Mouse (Mus musculus) kidney, adult 18-20 months (tissue): Measurements from ENCODE around the gene Ranbp2.

ENCODE experiments used
- DNase-seq: peaks from one replicate; pipeline ENCODE4 v3.0.0; 2021

Gene Ranbp2

GRCm38 (mm10) chr10:58446384-58447279 lies at the start of gene Ranbp2:
Gene Ranbp2, plus strand, starts transcription at chr10:58446920.
- peak; percentile 99 for DNase-seq

DNA sequence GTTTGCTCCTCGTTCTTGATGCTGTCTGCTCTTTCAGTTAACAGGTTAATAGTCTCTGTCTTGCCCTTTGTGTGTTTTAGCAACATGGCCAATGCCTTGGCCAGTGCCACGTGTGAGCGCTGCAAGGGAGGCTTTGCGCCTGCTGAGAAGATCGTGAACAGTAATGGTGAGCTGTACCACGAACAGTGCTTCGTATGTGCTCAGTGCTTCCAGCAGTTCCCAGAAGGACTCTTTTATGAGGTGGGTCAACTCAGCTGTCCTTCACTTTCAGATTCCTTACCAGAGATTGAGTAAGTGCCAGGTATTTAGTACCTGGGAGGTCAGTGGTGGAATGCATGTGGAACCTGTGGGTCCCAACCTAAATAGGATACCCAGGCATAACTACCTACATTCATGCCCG lies 47.8 kb upstream of the Ranbp2 start:
- DNase-seq = no peak

- no peak for DNase-seq
Measured at GRCm38 (mm10) chr10:58401838-58402237, 44.9 kb upstream of the Ranbp2 start.

DNA sequence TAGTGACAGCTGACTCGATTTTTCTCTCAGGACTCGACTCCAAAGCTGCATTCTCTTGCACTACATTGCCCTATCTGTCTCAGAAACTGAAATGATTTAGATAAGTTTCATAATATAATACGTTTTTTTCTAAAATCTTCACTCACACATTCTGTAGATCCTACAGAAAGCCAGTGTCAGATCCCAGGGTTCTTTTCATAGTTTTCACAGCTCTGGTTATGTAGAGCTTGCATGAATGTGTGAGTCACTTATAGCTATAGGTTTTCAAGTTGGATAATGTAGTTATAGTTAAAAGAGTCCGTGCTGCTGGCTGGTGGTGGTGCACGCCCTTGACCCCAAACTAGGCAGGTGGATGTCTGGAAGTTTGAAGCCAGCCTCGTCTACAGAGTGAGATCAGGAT lies 42.1 kb upstream of the Ranbp2 start:
- no peak for DNase-seq

DNA sequence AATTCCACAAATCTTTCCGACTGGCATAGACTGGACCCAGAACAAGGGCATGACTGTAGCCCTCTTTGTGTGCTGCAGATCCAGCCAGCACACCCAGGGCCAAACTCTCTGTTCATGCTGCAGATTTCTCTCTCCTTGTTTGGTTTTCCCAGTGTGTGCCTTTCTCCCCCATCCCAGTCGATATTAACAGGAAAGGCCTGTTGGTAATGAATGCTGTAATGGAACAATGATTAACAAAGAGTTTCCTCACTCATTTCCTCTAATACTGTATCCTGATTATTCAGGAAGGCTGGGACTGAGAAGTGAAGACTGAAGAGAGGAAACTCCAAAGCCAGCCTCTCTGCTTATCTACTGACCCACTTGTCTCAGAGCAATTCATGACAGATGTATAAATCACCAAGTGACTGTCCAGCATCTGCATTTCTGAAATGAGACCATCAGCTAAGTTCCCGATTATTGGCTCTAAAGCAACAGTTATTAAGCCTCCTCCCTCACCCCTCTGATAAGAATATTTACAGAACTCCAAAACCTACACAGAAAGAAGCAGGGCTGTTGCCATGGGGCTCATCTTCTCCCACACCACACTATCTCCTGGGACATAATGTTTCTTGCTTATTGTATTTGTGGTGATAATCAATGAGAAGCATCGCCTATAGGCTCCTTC lies 41.3 kb upstream of the Ranbp2 start:
- DNase-seq = no peak

- DNase-seq = peak; percentile 16
Measured at GRCm38 (mm10) chr10:58405949-58406305, 40.8 kb upstream of the Ranbp2 start.

- DNase-seq = no peak
Measured at GRCm38 (mm10) chr10:58412331-58412730, 34.4 kb upstream of the Ranbp2 start.

GRCm38 (mm10) chr10:58412852-58413251 lies 33.9 kb upstream of the Ranbp2 start:
- no peak for DNase-seq

DNA sequence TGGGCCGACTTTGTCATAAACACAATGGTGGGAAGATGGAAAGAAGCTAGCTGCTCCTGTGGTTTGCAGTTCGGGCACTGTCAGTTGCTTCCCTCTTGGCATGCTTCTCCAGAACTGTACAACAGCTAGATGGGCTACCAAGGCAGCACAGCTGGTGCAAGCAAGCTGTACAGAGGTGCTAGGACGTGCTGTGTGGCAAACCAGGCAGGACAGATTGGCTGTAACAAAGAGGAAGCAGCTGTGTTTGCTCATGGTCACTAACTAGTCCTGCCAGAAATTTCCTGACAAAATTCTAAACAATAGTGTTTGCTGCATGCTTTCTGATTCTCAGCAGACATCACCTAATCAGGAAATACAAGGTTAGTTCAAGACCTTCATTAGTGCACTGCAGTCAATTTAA lies 30.0 kb upstream of the Ranbp2 start:
- DNase-seq = no peak

GRCm38 (mm10) chr10:58418290-58418971 lies 28.3 kb upstream of the Ranbp2 start:
- no peak for DNase-seq

- DNase-seq = no peak
Measured at GRCm38 (mm10) chr10:58427930-58428329, 18.8 kb upstream of the Ranbp2 start.

GRCm38 (mm10) chr10:58445850-58446249 lies 870 bp upstream of the Ranbp2 start:
- DNase-seq = no peak

GRCm38 (mm10) chr10:58447280-58447781 lies 611 bp downstream of the Ranbp2 start:
- no peak for DNase-seq

- no peak for DNase-seq
Measured at GRCm38 (mm10) chr10:58451575-58451974, 4.9 kb downstream of the Ranbp2 start.

DNA sequence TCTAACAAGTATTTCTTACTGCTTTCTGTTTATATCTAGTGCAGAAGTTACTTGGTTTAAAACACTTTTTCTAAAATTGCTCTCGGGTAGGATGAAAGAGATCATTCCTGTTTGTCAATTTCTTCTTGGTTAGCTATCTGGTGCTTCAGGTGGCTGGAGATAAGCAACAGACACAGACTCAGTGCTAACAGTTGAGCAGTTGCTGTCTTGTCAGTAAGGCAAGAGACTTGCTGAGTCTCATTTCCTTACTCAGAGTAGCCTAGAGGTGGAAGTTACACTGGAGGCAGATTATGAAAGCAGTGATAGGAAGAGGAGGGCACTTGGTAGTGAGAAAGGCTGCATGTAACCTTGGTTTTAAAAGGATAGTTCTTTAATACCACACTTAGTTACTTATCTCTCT lies 5.5 kb downstream of the Ranbp2 start:
- DNase-seq = no peak

DNA sequence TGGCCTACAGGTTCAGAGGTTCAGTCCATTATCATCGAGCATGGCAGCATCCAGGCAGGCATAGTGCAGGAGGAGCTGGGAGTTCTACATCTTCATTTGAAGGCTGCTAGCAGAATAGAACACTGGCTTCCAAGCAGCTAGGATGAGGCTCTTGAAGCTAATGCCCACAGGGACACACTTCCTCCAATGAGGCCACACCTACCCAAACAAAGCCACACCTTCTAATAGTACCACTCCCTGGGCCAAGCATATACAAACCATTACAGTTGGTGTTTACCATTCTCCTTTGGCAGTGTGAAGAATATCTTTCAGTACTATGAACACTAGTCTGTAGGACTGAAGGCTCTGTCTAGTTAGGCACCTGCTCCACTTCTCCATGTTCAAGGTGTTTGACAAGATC lies 13.2 kb downstream of the Ranbp2 start:
- DNase-seq = no peak

DNA sequence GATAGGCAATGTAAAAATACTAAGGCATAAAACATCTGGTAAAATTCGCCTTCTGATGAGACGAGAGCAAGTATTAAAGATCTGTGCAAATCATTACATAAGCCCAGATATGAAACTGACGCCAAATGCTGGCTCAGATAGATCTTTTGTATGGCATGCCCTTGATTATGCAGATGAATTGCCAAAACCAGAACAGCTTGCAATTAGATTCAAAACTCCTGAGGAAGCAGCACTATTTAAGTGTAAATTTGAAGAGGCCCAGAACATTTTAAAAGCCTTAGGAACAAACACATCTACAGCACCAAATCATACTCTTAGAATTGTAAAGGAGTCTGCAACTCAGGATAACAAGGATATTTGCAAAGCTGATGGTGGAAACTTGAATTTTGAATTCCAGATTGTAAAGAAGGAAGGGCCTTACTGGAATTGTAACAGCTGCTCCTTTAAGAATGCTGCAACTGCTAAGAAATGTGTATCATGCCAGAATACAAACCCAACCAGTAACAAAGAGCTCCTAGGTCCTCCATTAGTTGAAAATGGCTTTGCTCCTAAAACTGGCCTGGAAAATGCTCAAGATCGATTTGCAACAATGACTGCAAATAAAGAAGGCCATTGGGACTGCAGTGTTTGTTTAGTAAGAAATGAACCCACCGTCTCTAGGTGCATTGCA lies 30.5 kb downstream of the Ranbp2 start:
- DNase-seq = no peak

GRCm38 (mm10) chr10:58478071-58478578 lies 31.4 kb downstream of the Ranbp2 start:
- no peak for DNase-seq

DNA sequence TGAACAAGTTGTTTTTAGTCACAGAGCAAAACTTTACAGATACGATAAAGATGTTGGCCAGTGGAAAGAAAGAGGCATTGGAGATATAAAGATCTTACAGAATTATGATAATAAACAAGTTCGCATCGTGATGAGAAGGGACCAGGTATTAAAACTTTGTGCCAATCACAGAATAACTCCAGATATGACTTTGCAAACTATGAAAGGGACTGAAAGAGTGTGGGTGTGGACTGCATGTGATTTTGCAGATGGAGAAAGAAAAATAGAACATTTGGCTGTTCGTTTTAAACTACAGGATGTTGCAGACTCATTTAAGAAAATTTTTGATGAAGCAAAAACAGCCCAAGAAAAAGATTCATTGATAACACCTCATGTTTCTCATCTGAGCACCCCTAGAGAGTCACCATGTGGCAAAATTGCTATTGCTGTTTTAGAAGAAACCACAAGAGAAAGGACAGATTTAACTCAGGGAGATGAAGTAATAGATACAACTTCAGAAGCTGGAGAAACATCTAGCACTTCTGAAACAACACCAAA lies 33.3 kb downstream of the Ranbp2 start:
- no peak for DNase-seq

GRCm38 (mm10) chr10:58491031-58491430 lies 44.3 kb downstream of the Ranbp2 start:
- DNase-seq = no peak

DNA sequence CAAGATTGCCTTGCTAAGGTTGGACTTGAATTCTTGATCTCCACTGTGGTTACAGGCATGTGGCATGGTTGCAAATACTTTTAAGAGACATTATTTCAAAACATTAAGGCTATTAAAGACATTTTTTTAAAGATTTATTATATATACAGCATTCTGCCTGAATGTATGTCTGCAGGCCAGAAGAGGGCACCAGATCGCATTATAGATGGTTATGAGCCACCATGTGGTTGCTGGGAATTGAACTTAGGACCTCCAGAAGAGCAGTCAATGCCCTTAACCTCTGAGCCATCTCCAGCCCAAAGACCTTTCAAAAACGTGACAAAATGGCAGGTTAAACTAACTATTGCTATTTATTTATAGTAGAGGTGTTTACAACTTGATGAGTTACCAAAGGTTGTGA lies 48.9 kb downstream of the Ranbp2 start:
- no peak for DNase-seq

DNA sequence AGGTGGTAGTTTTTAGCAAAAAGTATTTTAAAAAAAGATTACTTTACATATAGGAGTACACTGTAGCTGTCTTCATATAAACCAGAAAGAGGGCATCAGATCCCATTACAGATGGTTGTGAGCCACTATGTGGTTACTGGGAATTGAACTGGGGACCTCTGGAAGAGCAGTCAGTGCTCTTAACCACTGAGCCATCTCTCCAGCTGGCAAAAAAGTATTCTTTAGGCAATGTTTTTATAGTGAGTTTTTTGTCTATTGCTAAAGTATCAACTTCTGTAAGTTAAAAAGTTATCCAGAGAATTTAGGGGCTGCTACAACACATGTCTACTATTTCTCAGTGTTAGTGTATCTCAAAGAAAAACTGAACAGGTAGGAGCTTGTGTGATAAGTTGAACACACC lies 50.0 kb downstream of the Ranbp2 start:
- DNase-seq = no peak
